Mouse (Mus musculus): ENCODE results near the gene Rars. TPM values are rescaled to one million over a fixed set of nuclear protein-coding genes. Genes with fewer than 3 reads are reported as not detected.
"Not testable (repeated sequence)": the region's sequence is repeated elsewhere in the genome, so short reads cannot be mapped to it uniquely, and the experiment has no call there.

Gene Rars
- polyA plus RNA-seq, 1 experiment from 2014 or later, result 83.2 TPM

- H3K9me3 ChIP-seq (replicated peaks; ENCODE audit: control insufficient read depth, low read length), result no peaks in the 10 kb centered on the region
- DNase-seq (ENCODE audit: low spot score) (no peak), ATAC-seq (no peak)
- no peak overlapping the region for H3K4me3 ChIP-seq (ENCODE audit: low read depth, low read length)
- H3K9ac ChIP-seq (ENCODE audit: low read length), result no peak overlapping the region
- H3K4me2 ChIP-seq (ENCODE audit: low read length), result no peak overlapping the region
- no peaks in the 10 kb centered on the region for H3K27me3 ChIP-seq (replicated peaks; ENCODE audit: control insufficient read depth, insufficient read depth, low read length)
- H3K4me1 ChIP-seq (ENCODE audit: control insufficient read depth, insufficient read depth, low read length), result peaks cover 27% of the 10 kb centered on the region
- no peak overlapping the region; the same call in 1 of the 2 replicates for H3K27ac ChIP-seq (ENCODE audit: low read depth, low read length)
- H3K36me3 ChIP-seq (ENCODE audit: control insufficient read depth, insufficient read depth, low read length), result peaks cover 27% of the 10 kb centered on the region
- 76% methylated on average over 5 of the region's 5 CpGs for WGBS
Observed at GRCm38 (mm10) chr11:35863653-35864052, 29.3 kb upstream of the Rars start.

- Histone ChIP-seq H3K36me3 (ENCODE audit: control insufficient read depth, insufficient read depth, low read length) (peaks cover 18% of the 10 kb centered on the region; the same call in 1 of the 2 replicates), H3K9me3 (replicated peaks; ENCODE audit: control insufficient read depth, low read length) (no peaks in the 10 kb centered on the region), H3K4me3 (ENCODE audit: low read depth, low read length) (no peak overlapping the region), H3K27ac (ENCODE audit: low read depth, low read length) (peak overlapping the region; percentile 97), H3K27me3 (replicated peaks; ENCODE audit: control insufficient read depth, insufficient read depth, low read length) (no peaks in the 10 kb centered on the region), H3K4me1 (ENCODE audit: control insufficient read depth, insufficient read depth, low read length) (peaks cover 30% of the 10 kb centered on the region), H3K9ac (ENCODE audit: low read length) (no peak overlapping the region; the same call in 1 of the 2 replicates), H3K4me2 (ENCODE audit: low read length) (no peak overlapping the region)
- DNase-seq (ENCODE audit: low spot score) (peak; percentile 80), ATAC-seq (peak; percentile 56)
- 51% methylated on average over 12 of the region's 12 CpGs for WGBS
Observed at GRCm38 (mm10) chr11:35857395-35858067, 23.2 kb upstream of the Rars start.

GRCm38 (mm10) chr11:35856359-35857040, 22.2 kb upstream of the Rars start:
- Histone ChIP-seq H3K36me3 (ENCODE audit: control insufficient read depth, insufficient read depth, low read length) (peaks cover 26% of the 10 kb centered on the region), H3K27ac (ENCODE audit: low read depth, low read length) (peak overlapping the region; percentile 97), H3K9ac (ENCODE audit: low read length) (peak overlapping the region; percentile 45; the same call in 1 of the 2 replicates), H3K4me2 (ENCODE audit: low read length) (peak overlapping the region; percentile 25; the same call in 1 of the 2 replicates), H3K4me1 (ENCODE audit: control insufficient read depth, insufficient read depth, low read length) (peaks cover 30% of the 10 kb centered on the region), H3K9me3 (replicated peaks; ENCODE audit: control insufficient read depth, low read length) (no peaks in the 10 kb centered on the region), H3K27me3 (replicated peaks; ENCODE audit: control insufficient read depth, insufficient read depth, low read length) (no peaks in the 10 kb centered on the region), H3K4me3 (ENCODE audit: low read depth, low read length) (no peak overlapping the region)
- WGBS, result 5% methylated on average over 11 of the region's 11 CpGs
- DNase-seq (ENCODE audit: low spot score), result peak; percentile 96
- peak; percentile 94 for ATAC-seq

- DNase-seq (ENCODE audit: low spot score) (peak; percentile 62), ATAC-seq (no peak)
- peaks cover 30% of the 10 kb centered on the region for H3K4me1 ChIP-seq (ENCODE audit: control insufficient read depth, insufficient read depth, low read length)
- peak overlapping the region; percentile 97 for H3K27ac ChIP-seq (ENCODE audit: low read depth, low read length)
- peaks cover 31% of the 10 kb centered on the region for H3K36me3 ChIP-seq (ENCODE audit: control insufficient read depth, insufficient read depth, low read length)
- 26% methylated on average over 9 of the region's 9 CpGs for WGBS
- H3K9me3 ChIP-seq (replicated peaks; ENCODE audit: control insufficient read depth, low read length), result no peaks in the 10 kb centered on the region
- no peaks in the 10 kb centered on the region for H3K27me3 ChIP-seq (replicated peaks; ENCODE audit: control insufficient read depth, insufficient read depth, low read length)
- no peak overlapping the region for H3K4me2 ChIP-seq (ENCODE audit: low read length)
- peak overlapping the region; percentile 13; the same call in 1 of the 2 replicates for H3K9ac ChIP-seq (ENCODE audit: low read length)
- no peak overlapping the region for H3K4me3 ChIP-seq (ENCODE audit: low read depth, low read length)
Observed at GRCm38 (mm10) chr11:35855567-35855966, 21.3 kb upstream of the Rars start.

GRCm38 (mm10) chr11:35854941-35855340, 20.6 kb upstream of the Rars start:
- ATAC-seq (no peak), DNase-seq (ENCODE audit: low spot score) (no peak)
- no peak overlapping the region for H3K9ac ChIP-seq (ENCODE audit: low read length)
- no peak overlapping the region for H3K4me3 ChIP-seq (ENCODE audit: low read depth, low read length)
- H3K27me3 ChIP-seq (replicated peaks; ENCODE audit: control insufficient read depth, insufficient read depth, low read length), result no peaks in the 10 kb centered on the region
- peaks cover 32% of the 10 kb centered on the region for H3K36me3 ChIP-seq (ENCODE audit: control insufficient read depth, insufficient read depth, low read length)
- peak overlapping the region; percentile 83 for H3K27ac ChIP-seq (ENCODE audit: low read depth, low read length)
- WGBS, result 50% methylated on average over 5 of the region's 5 CpGs
- no peaks in the 10 kb centered on the region for H3K9me3 ChIP-seq (replicated peaks; ENCODE audit: control insufficient read depth, low read length)
- H3K4me1 ChIP-seq (ENCODE audit: control insufficient read depth, insufficient read depth, low read length), result peaks cover 30% of the 10 kb centered on the region
- no peak overlapping the region for H3K4me2 ChIP-seq (ENCODE audit: low read length)

GRCm38 (mm10) chr11:35853651-35854050, 19.3 kb upstream of the Rars start:
- Histone ChIP-seq H3K4me2 (ENCODE audit: low read length) (no peak overlapping the region), H3K27me3 (replicated peaks; ENCODE audit: control insufficient read depth, insufficient read depth, low read length) (no peaks in the 10 kb centered on the region), H3K9ac (ENCODE audit: low read length) (no peak overlapping the region), H3K36me3 (ENCODE audit: control insufficient read depth, insufficient read depth, low read length) (peaks cover 28% of the 10 kb centered on the region), H3K27ac (ENCODE audit: low read depth, low read length) (no peak overlapping the region), H3K9me3 (replicated peaks; ENCODE audit: control insufficient read depth, low read length) (no peaks in the 10 kb centered on the region), H3K4me3 (ENCODE audit: low read depth, low read length) (no peak overlapping the region), H3K4me1 (ENCODE audit: control insufficient read depth, insufficient read depth, low read length) (peaks cover 30% of the 10 kb centered on the region)
- DNase-seq (ENCODE audit: low spot score), result no peak
- ATAC-seq, result no peak
- 98% methylated on average over 4 of the region's 4 CpGs for WGBS

- Histone ChIP-seq H3K27ac (ENCODE audit: low read depth, low read length) (no peak overlapping the region), H3K9me3 (replicated peaks; ENCODE audit: control insufficient read depth, low read length) (no peaks in the 10 kb centered on the region), H3K4me1 (ENCODE audit: control insufficient read depth, insufficient read depth, low read length) (peaks cover 28% of the 10 kb centered on the region), H3K27me3 (replicated peaks; ENCODE audit: control insufficient read depth, insufficient read depth, low read length) (no peaks in the 10 kb centered on the region), H3K36me3 (ENCODE audit: control insufficient read depth, insufficient read depth, low read length) (peaks cover 31% of the 10 kb centered on the region), H3K4me3 (ENCODE audit: low read depth, low read length) (no peak overlapping the region), H3K4me2 (ENCODE audit: low read length) (no peak overlapping the region), H3K9ac (ENCODE audit: low read length) (no peak overlapping the region)
- 48% methylated on average over 4 of the region's 4 CpGs for WGBS
- ATAC-seq (no peak), DNase-seq (ENCODE audit: low spot score) (peak; percentile 66)
Observed at GRCm38 (mm10) chr11:35852731-35853130, 18.4 kb upstream of the Rars start.

GRCm38 (mm10) chr11:35844299-35844698, 10.0 kb upstream of the Rars start:
- no peak overlapping the region for H3K27ac ChIP-seq (ENCODE audit: low read depth, low read length)
- no peak overlapping the region for H3K4me3 ChIP-seq (ENCODE audit: low read depth, low read length)
- ATAC-seq (no peak), DNase-seq (ENCODE audit: low spot score) (no peak)
- no peaks in the 10 kb centered on the region for H3K4me1 ChIP-seq (ENCODE audit: control insufficient read depth, insufficient read depth, low read length)
- H3K36me3 ChIP-seq (ENCODE audit: control insufficient read depth, insufficient read depth, low read length), result peaks cover 31% of the 10 kb centered on the region
- no peaks in the 10 kb centered on the region for H3K27me3 ChIP-seq (replicated peaks; ENCODE audit: control insufficient read depth, insufficient read depth, low read length)
- no peaks in the 10 kb centered on the region for H3K9me3 ChIP-seq (replicated peaks; ENCODE audit: control insufficient read depth, low read length)
- no peak overlapping the region for H3K4me2 ChIP-seq (ENCODE audit: low read length)
- 91% methylated on average over 9 of the region's 9 CpGs for WGBS
- no peak overlapping the region for H3K9ac ChIP-seq (ENCODE audit: low read length)

- not testable (repeated sequence) for H3K4me1 ChIP-seq (ENCODE audit: control insufficient read depth, insufficient read depth, low read length); H3K27me3 ChIP-seq (replicated peaks; ENCODE audit: control insufficient read depth, insufficient read depth, low read length); DNase-seq (ENCODE audit: low spot score); H3K9ac ChIP-seq (ENCODE audit: low read length); H3K4me2 ChIP-seq (ENCODE audit: low read length); H3K27ac ChIP-seq (ENCODE audit: low read depth, low read length); H3K9me3 ChIP-seq (replicated peaks; ENCODE audit: control insufficient read depth, low read length); ATAC-seq; H3K4me3 ChIP-seq (ENCODE audit: low read depth, low read length)
- H3K36me3 ChIP-seq (ENCODE audit: control insufficient read depth, insufficient read depth, low read length), result peaks cover 33% of the 10 kb centered on the region
- 85% methylated on average over 4 of the region's 4 CpGs for WGBS
Observed at GRCm38 (mm10) chr11:35842560-35842959, 8.3 kb upstream of the Rars start.
